Mouse (Mus musculus): ENCODE results near the gene Tff1.

GRCm38 (mm10) chr17:31160291-31160690 lies 4.8 kb downstream of the Tff1 start:
- TF ChIP-seq CTCF (IDR thresholded peaks at IDR 0.05; ENCODE audit: extremely low read depth, insufficient read depth, insufficient read length, insufficient replicate concordance) (no peak), POLR2A (IDR thresholded peaks at IDR 0.05; ENCODE audit: low read depth, low read length) (no peak)
